Comparison of ENCODE assay signal across 15 mouse cellular contexts in the genomic region with DNA sequence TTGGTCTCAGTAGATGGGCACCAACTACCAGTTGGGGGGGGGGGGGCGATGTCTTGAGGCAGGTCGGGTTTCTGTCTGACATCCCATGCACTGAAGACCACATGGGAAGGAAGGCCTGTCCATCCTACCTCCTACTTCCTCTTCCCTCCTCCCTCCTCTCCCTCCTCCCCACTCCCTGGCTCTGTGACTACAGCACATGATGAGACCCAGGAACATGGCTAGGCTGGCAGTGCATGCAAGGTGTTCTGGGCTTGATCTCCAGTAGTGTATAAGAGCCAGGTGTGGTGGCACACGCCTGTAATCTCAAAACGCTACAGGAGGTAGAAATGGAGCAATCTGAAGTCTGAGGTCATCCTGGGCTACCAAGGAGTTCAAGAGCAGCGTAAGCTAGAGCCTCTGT.
"Had no signal": no experiment of that assay in that cellular context is flagged by ENCODE, and none has a peak within 500 bp of the region (broad histone marks: within the 10 kb centered on the region; RNA-seq: fewer than 3 reads in every experiment).

No protein-coding gene starts in this region.

- DNase-seq: kidney, adult 18-20 months; kidney, adult 9 months; kidney, postnatal 25 days; left cerebral cortex, postnatal 4 days; liver, postnatal 0 days; lung, embryonic 14.5 days; midbrain, embryonic 14.5 days; right cerebral cortex, adult 18-20 months; right cerebral cortex, postnatal 14 days; right cerebral cortex, postnatal 4 days; spleen, adult 18-20 months; thymus, adult 2 months; thymus, postnatal 14 days; thymus, postnatal 4 days had no signal

- ATAC-seq: liver, postnatal 0 days; lung, postnatal 0 days had no signal
